Comparison of ENCODE assay signal across 8 mouse cellular contexts in genomic region chr1:60042796-60043469, GRCm38 (mm10). TPM values are rescaled to one million over a fixed set of nuclear protein-coding genes. Genes with fewer than 3 reads are reported as not detected.
A peak's percentile ranks its signal among the peaks of the same experiment; 100 is the strongest.
DNase-seq lines count a peak whose midpoint lies in the region; ATAC-seq and TF ChIP-seq lines count a peak whose summit lies in the region.

Gene Ica1l (minus strand): TSS chr1:60043184.

- H3K27ac ChIP-seq in MEL (ENCODE audit: control insufficient read depth, low read depth, low read length), result 0 out of 2 replicates have a peak within 1 kb of the TSS, but pooled peaks have one; percentile 12
- peak within 1 kb of the TSS; percentile 81 for H3K27ac ChIP-seq in forebrain, postnatal 0 days (ENCODE audit: low read depth, low read length)
- no peak within 1 kb of the TSS for H3K27ac ChIP-seq in lung, embryonic 16.5 days (ENCODE audit: low read length)

- no peaks in the 10 kb centered on the region; a peak in 1 of 4 replicates for H3K36me3 ChIP-seq in MEL (ENCODE audit: control insufficient read depth in 1 of 2, insufficient read depth in 2 of 2, low read length in 2 of 2)
- H3K36me3 ChIP-seq in forebrain, postnatal 0 days (ENCODE audit: insufficient read depth), result no peaks in the 10 kb centered on the region
- no peaks in the 10 kb centered on the region for H3K36me3 ChIP-seq in lung, embryonic 16.5 days (ENCODE audit: control insufficient read depth, insufficient read depth, low read length)

- H3K79me2 ChIP-seq in MEL (ENCODE audit: control insufficient read depth, insufficient read depth, low read length, poor library complexity), result no peaks in the 10 kb centered on the region; the same call in 1 of the 2 replicates

- peak; percentile 92 for ATAC-seq in forebrain, postnatal 0 days
- peak; percentile 87 for ATAC-seq in lung, embryonic 16.5 days (ENCODE audit: low read depth)

- H3K4me1 ChIP-seq in MEL (ENCODE audit: control insufficient read depth in 1 of 2, insufficient read depth in 2 of 2, low read length in 2 of 2), result 0 out of 4 replicates have a peak, but pooled peaks cover 2 to 3% of the 10 kb centered on the region in 2 experiments
- no peaks in the 10 kb centered on the region for H3K4me1 ChIP-seq in forebrain, postnatal 0 days (ENCODE audit: insufficient read depth)
- H3K4me1 ChIP-seq in lung, embryonic 16.5 days (replicated peaks; ENCODE audit: control insufficient read depth, insufficient read depth, low read length), result peaks cover 4% of the 10 kb centered on the region; the same call in 1 of the 2 replicates

- TF ChIP-seq EP300 in MEL (IDR thresholded peaks at IDR 0.05; ENCODE audit: low read depth in 1 of 2, low read length in 2 of 2), result no peak

- DNase-seq in MEL (ENCODE audit: low read depth, low spot score), result peak; percentile 59
- DNase-seq in cerebellum, adult 11-12 months, result peak; percentile 63
- peak; percentile 78 for DNase-seq in forebrain, postnatal 0 days
- DNase-seq in heart, postnatal 4 days, result peak; percentile 68
- DNase-seq in layer of hippocampus, adult 8-10 months (ENCODE audit: low spot score in 2 of 2), result peak in 1 of 2 experiments; percentile 11
- DNase-seq in ovary, postnatal 14 days (ENCODE audit: low spot score), result peak; percentile 41
- peak; percentile 82 for DNase-seq in thymus, postnatal 4 days

- peak within 1 kb of the TSS; percentile 77 for H3K4me2 ChIP-seq in forebrain, postnatal 0 days (ENCODE audit: low read depth)
- H3K4me2 ChIP-seq in lung, embryonic 16.5 days (ENCODE audit: low read depth, low read length), result peak within 1 kb of the TSS; percentile 99

- no peaks in the 10 kb centered on the region for H3K9me3 ChIP-seq in MEL (replicated peaks; ENCODE audit: insufficient read depth, low read length)
- H3K9me3 ChIP-seq in forebrain, postnatal 0 days (ENCODE audit: low read length), result no peaks in the 10 kb centered on the region
- no peaks in the 10 kb centered on the region for H3K9me3 ChIP-seq in lung, embryonic 16.5 days (ENCODE audit: control insufficient read depth, low read length)

- H3K9ac ChIP-seq in MEL (ENCODE audit: control insufficient read depth, low read depth, low read length, poor library complexity, severe bottlenecking), result peak within 1 kb of the TSS; percentile 77
- H3K9ac ChIP-seq in forebrain, postnatal 0 days, result peak within 1 kb of the TSS; percentile 84
- H3K9ac ChIP-seq in lung, embryonic 16.5 days (ENCODE audit: low read length), result peak within 1 kb of the TSS; percentile 75

- TF ChIP-seq RAD21 in MEL (IDR thresholded peaks at IDR 0.05; ENCODE audit: low read depth, low read length), result no peak

- H3K4me3 ChIP-seq in MEL (ENCODE audit: control insufficient read depth in 1 of 2, insufficient read depth in 1 of 2, low read depth in 2 of 2, low read length in 2 of 2), result peak within 1 kb of the TSS; percentile 82 to 98
- peak within 1 kb of the TSS; percentile 82 for H3K4me3 ChIP-seq in forebrain, postnatal 0 days (ENCODE audit: low read depth, low read length)
- H3K4me3 ChIP-seq in lung, embryonic 16.5 days (ENCODE audit: low read length), result peak within 1 kb of the TSS; percentile 74

- no peak for TF ChIP-seq CTCF in MEL (IDR thresholded peaks at IDR 0.05 in 2 of 3, conservative IDR thresholded peaks at IDR 0.05 in 1 of 3; ENCODE audit: control insufficient read depth in 1 of 3, insufficient read depth in 1 of 3, low read depth in 2 of 3, low read length in 3 of 3, poor library complexity in 1 of 3, severe bottlenecking in 1 of 3)
- no peak for TF ChIP-seq CTCF in forebrain, postnatal 0 days (IDR thresholded peaks at IDR 0.05; ENCODE audit: low read depth)

- peaks cover 2 to 5% of the 10 kb centered on the region in 2 experiments; a peak in 3 of 4 replicates for H3K27me3 ChIP-seq in MEL (ENCODE audit: control insufficient read depth in 1 of 2, insufficient read depth in 2 of 2, low read length in 2 of 2)
- no peaks in the 10 kb centered on the region for H3K27me3 ChIP-seq in forebrain, postnatal 0 days (ENCODE audit: insufficient read depth, low read length)
- peaks cover 13% of the 10 kb centered on the region for H3K27me3 ChIP-seq in lung, embryonic 16.5 days (ENCODE audit: control insufficient read depth, insufficient read depth, low read depth, low read length)

- WGBS in forebrain, postnatal 0 days, result under 1% methylated on average over 80 of the region's 99 CpGs
- under 1% methylated on average over 79 of the region's 99 CpGs for WGBS in lung, embryonic 16.5 days

- TF ChIP-seq POLR2A in MEL (IDR thresholded peaks at IDR 0.05; ENCODE audit: control insufficient read depth in 1 of 2, insufficient read depth in 1 of 2, low read depth in 1 of 2, low read length in 2 of 2, poor library complexity in 1 of 2), result 0 out of 4 replicates have a peak, but pooled peaks of 1 of the 2 experiments have one; percentile 44

TF ChIP-seq in MEL, 35 proteins besides CTCF, POLR2A, EP300 and RAD21:
- TF ChIP-seq UBTF (IDR thresholded peaks at IDR 0.05; ENCODE audit: borderline replicate concordance, insufficient read depth, low read depth, low read length), result peak; percentile 85
- TF ChIP-seq CHD1 (IDR thresholded peaks at IDR 0.05; ENCODE audit: low read depth, low read length), result no peak
- TF ChIP-seq MAZ (IDR thresholded peaks at IDR 0.05; ENCODE audit: low read depth, low read length), result peak; percentile 26; the same call in 1 of the 2 replicates

RNA-seq across cellular contexts. Expression of gene Ica1l, which starts in this region (rescaled TPM):
- total RNA-seq in MEL (2012; rRNA removed), result 4.9 and 6.1 TPM in 2 replicates
- 1 to 10 TPM in 1 of 2 experiments, not detected in 1; 6.2 TPM for polyA plus RNA-seq in MEL (2012; ENCODE audit: insufficient read depth in 1 of 2, insufficient read length in 2 of 2, low read depth in 1 of 2, low replicate concordance in 2 of 2, missing spikeins in 1 of 2)
- 63.2 and 63.6 TPM in 2 replicates for total RNA-seq in forebrain, postnatal 0 days (2014; rRNA removed)
- 57.3 and 67.5 TPM in 2 replicates for polyA plus RNA-seq in forebrain, postnatal 0 days (2015; fragmentation: Nextera tagmentation; extraction: Ambion mirVana)
- 1 to 10 TPM; 1.0 to 1.4 TPM for total RNA-seq in heart, postnatal 4 days (2021)
- 10 to 100 TPM; 34.3 to 38.9 (median 36.1) TPM for total RNA-seq in layer of hippocampus, adult 8-10 months (2022)
- 0.55 and 0.62 TPM in 2 replicates for polyA plus RNA-seq in lung, embryonic 16.5 days (2015; fragmentation: Nextera tagmentation; extraction: Ambion mirVana)

Comparison
In these comparisons a context has a peak if more than half of its experiments do, and no peak if none do; other contexts are left out.
1. Peak in ATAC-seq, H3K4me3 ChIP-seq, H3K9ac ChIP-seq and H3K4me2 ChIP-seq in lung, embryonic 16.5 days; RNA of the gene not detected or under 1 TPM.